Mouse (Mus musculus) CH12.LX (cell line): Measurements from ENCODE around the gene Kmt2a.

Source experiments
- BHLHE40 ChIP-seq: IDR thresholded peaks from 2 replicates; pipeline ENCODE4 v1.6.1; 2011; ENCODE audit warnings: mild to moderate bottlenecking, low read depth, low read length, improper control_type of control experiment
- CTCF ChIP-seq, 2 experiments: IDR thresholded peaks in 1 of 2; conservative IDR thresholded peaks in 1 of 2; 2 replicates each; pipeline ENCODE4 v1.5.1; 2011 to 2012; ENCODE audit warnings: low read depth in 2 of 2, low read length in 2 of 2, improper control_type of control experiment in 1 of 2, inconsistent platforms in 1 of 2, mild to moderate bottlenecking in 1 of 2, moderate library complexity in 1 of 2
- EP300 ChIP-seq: IDR thresholded peaks from 2 replicates; pipeline ENCODE4 v1.6.1; 2011; ENCODE audit warnings: low read length, improper control_type of control experiment
- HCFC1 ChIP-seq: IDR thresholded peaks from 2 replicates; pipeline ENCODE4 v1.6.1; 2012; ENCODE audit warnings: low read depth, mild to moderate bottlenecking, inconsistent platforms, low read length, improper control_type of control experiment
- MXI1 ChIP-seq: IDR thresholded peaks from 2 replicates; pipeline ENCODE4 v1.6.1; 2011; ENCODE audit warnings: mild to moderate bottlenecking, low read depth, low read length, improper control_type of control experiment
- MYC ChIP-seq: IDR thresholded peaks from 2 replicates; pipeline ENCODE4 v1.6.1; 2011; ENCODE audit warnings: low read depth, mild to moderate bottlenecking, improper control_type of control experiment, low read length
- POLR2A ChIP-seq: IDR thresholded peaks from 2 replicates; pipeline ENCODE4 v1.6.1; 2011; ENCODE audit warnings: low read depth, mild to moderate bottlenecking, improper control_type of control experiment, low read length
- RAD21 ChIP-seq: IDR thresholded peaks from 2 replicates; pipeline ENCODE4 v1.6.1; 2011; ENCODE audit warnings: low read depth, mild to moderate bottlenecking, low read length, improper control_type of control experiment, moderate library complexity
- SIN3A ChIP-seq: IDR thresholded peaks from 2 replicates; pipeline ENCODE4 v1.6.1; 2012; ENCODE audit warnings: low read length, improper control_type of control experiment, inconsistent platforms
- TBP ChIP-seq: conservative IDR thresholded peaks from 2 replicates; pipeline ENCODE4 v1.6.1; 2011; ENCODE audit warnings: low read depth, low read length, improper control_type of control experiment
- TCF12 ChIP-seq: IDR thresholded peaks from 2 replicates; pipeline ENCODE4 v1.6.1; 2014; ENCODE audit warnings: low read depth, mild to moderate bottlenecking, inconsistent platforms, low read length, improper control_type of control experiment
- UBTF ChIP-seq: IDR thresholded peaks from 2 replicates; pipeline ENCODE4 v1.6.1; 2012; ENCODE audit warnings: low read depth, mild to moderate bottlenecking, inconsistent platforms, low read length, improper control_type of control experiment, moderate library complexity

GRCm38 (mm10) chr9:44881221-44881871 is at the start of gene Kmt2a:
- no peak for TF ChIP-seq RAD21
- no peak for TF ChIP-seq BHLHE40
- TF ChIP-seq CTCF (conservative IDR thresholded peaks at IDR 0.05 in 1 of 2, IDR thresholded peaks at IDR 0.05 in 1 of 2; ENCODE audit: low read depth in 2 of 2, low read length in 2 of 2), result no peak
- TF ChIP-seq MXI1, result no peak
- no peak for TF ChIP-seq MYC
- TF ChIP-seq UBTF, result no peak
- no peak for TF ChIP-seq TBP
- TF ChIP-seq POLR2A, result no peak
- no peak for TF ChIP-seq EP300
- TF ChIP-seq HCFC1, result peak; percentile 88
- no peak; the same call in 1 of the 2 replicates for TF ChIP-seq SIN3A
- TF ChIP-seq TCF12, result peak; percentile 66
